Mouse (Mus musculus) liver, embryonic 12.5 days (tissue): Measurements from ENCODE around the gene Ruvbl2. TPM values are rescaled to one million over a fixed set of nuclear protein-coding genes. Genes with fewer than 3 reads are reported as not detected.
A peak's percentile ranks its signal among the peaks of the same experiment; 100 is the strongest.

ENCODE experiments used
- ATAC-seq: fragments of 200-750 bp; cut with Nextera tagmentation; 2 replicates; pipeline ENCODE4 v1.8.0; 2017; ENCODE audit warnings: moderate number of reproducible peaks, mild to moderate bottlenecking, moderate library complexity
- H3K27ac ChIP-seq: fragments of 300-500 bp; sonication (generic); 2 replicates; pipeline ENCODE4 v1.5.1; 2016; ENCODE audit warnings: mild to moderate bottlenecking
- H3K27me3 ChIP-seq: fragments of 300-500 bp; sonication (generic); replicated peaks from 2 replicates; pipeline ENCODE4 v1.6.1; 2016; ENCODE audit warnings: mild to moderate bottlenecking, moderate library complexity
- H3K36me3 ChIP-seq: fragments of 300-500 bp; sonication (generic); 2 replicates; pipeline ENCODE4 v1.6.1; 2016; ENCODE audit warnings: mild to moderate bottlenecking, moderate library complexity
- H3K4me1 ChIP-seq: fragments of 300-500 bp; sonication (generic); 2 replicates; pipeline ENCODE4 v1.6.1; 2016
- H3K4me2 ChIP-seq: fragments of 300-500 bp; sonication (generic); 2 replicates; pipeline ENCODE4 v1.6.1; 2016; ENCODE audit warnings: mild to moderate bottlenecking, moderate library complexity
- H3K4me3 ChIP-seq: fragments of 300-500 bp; sonication (generic); 2 replicates; pipeline ENCODE4 v1.5.1; 2016; ENCODE audit warnings: mild to moderate bottlenecking, moderate library complexity
- H3K9ac ChIP-seq: fragments of 300-500 bp; sonication (generic); 2 replicates; pipeline ENCODE4 v1.6.1; 2016; ENCODE audit warnings: mild to moderate bottlenecking, moderate library complexity
- H3K9me3 ChIP-seq: fragments of 300-500 bp; sonication (generic); replicated peaks from 2 replicates; pipeline ENCODE4 v1.6.1; 2016; ENCODE audit warnings: mild to moderate bottlenecking, moderate library complexity
- WGBS: fragments of 180-500 bp; shearing (Covaris S2); methylation state at CpG from one replicate; pipeline ENCODE4 v1.1.7; 2016; ENCODE audit not compliant: insufficient replicate concordance; 5-methylcytosine and 5-hydroxymethylcytosine counted together
- polyA plus RNA-seq: library from polyadenylated mRNA; unstranded; fragments of >200 nt; fragmentation: Nextera tagmentation; extraction: Ambion mirVana; gene quantifications from 2 replicates; pipeline ENCODE4 v1.2.1, GENCODE M21; 2016

The Ruvbl2 gene
- polyA plus RNA-seq, 1 experiment from 2014 or later, result 141 TPM

GRCm38 (mm10) chr7:45446589-45446988 lies 8.7 kb upstream of the Ruvbl2 start:
- no peaks in the 10 kb centered on the region for H3K27me3 ChIP-seq
- no peak overlapping the region for H3K4me3 ChIP-seq
- H3K9ac ChIP-seq, result no peak overlapping the region
- H3K27ac ChIP-seq, result no peak overlapping the region
- H3K4me2 ChIP-seq, result no peak overlapping the region
- H3K36me3 ChIP-seq, result peaks cover 13% of the 10 kb centered on the region
- H3K4me1 ChIP-seq, result peaks cover 32% of the 10 kb centered on the region
- ATAC-seq, result no peak
- H3K9me3 ChIP-seq, result no peaks in the 10 kb centered on the region

- H3K9me3 ChIP-seq, result no peaks in the 10 kb centered on the region
- no peak overlapping the region for H3K27ac ChIP-seq
- no peaks in the 10 kb centered on the region for H3K27me3 ChIP-seq
- no peak overlapping the region for H3K4me2 ChIP-seq
- peaks cover 26% of the 10 kb centered on the region for H3K36me3 ChIP-seq
- H3K4me3 ChIP-seq, result no peak overlapping the region
- 46% methylated on average over 22 of the region's 22 CpGs for WGBS
- ATAC-seq, result no peak
- H3K4me1 ChIP-seq, result peaks cover 25% of the 10 kb centered on the region
- H3K9ac ChIP-seq, result no peak overlapping the region
Measured at GRCm38 (mm10) chr7:45443526-45444420, 5.9 kb upstream of the Ruvbl2 start.

- WGBS, result 27% methylated on average over 6 of the region's 6 CpGs
- ATAC-seq, result no peak
- H3K36me3 ChIP-seq, result peaks cover 23% of the 10 kb centered on the region
Measured at GRCm38 (mm10) chr7:45437046-45437445, 850 bp downstream of the Ruvbl2 start.

GRCm38 (mm10) chr7:45436444-45436843 lies 1.5 kb downstream of the Ruvbl2 start:
- H3K36me3 ChIP-seq, result peaks cover 26% of the 10 kb centered on the region
- peaks cover 50% of the 10 kb centered on the region for H3K4me1 ChIP-seq
- H3K4me2 ChIP-seq, result no peak overlapping the region
- H3K9ac ChIP-seq, result no peak overlapping the region
- no peak overlapping the region for H3K4me3 ChIP-seq
- no peaks in the 10 kb centered on the region for H3K9me3 ChIP-seq
- no peaks in the 10 kb centered on the region for H3K27me3 ChIP-seq
- no peak for ATAC-seq
- no peak overlapping the region for H3K27ac ChIP-seq
- 81% methylated on average over 5 of the region's 5 CpGs for WGBS

More at GRCm38 (mm10) chr7:45437046-45437445, 850 bp downstream of the Ruvbl2 start:
- H3K9ac ChIP-seq, result no peak overlapping the region
- no peak overlapping the region for H3K4me2 ChIP-seq
- no peaks in the 10 kb centered on the region for H3K27me3 ChIP-seq
- no peak overlapping the region for H3K4me3 ChIP-seq
- H3K9me3 ChIP-seq, result no peaks in the 10 kb centered on the region
- peaks cover 46% of the 10 kb centered on the region for H3K4me1 ChIP-seq
- no peak overlapping the region for H3K27ac ChIP-seq

- Histone ChIP-seq H3K4me1 (peaks cover 50% of the 10 kb centered on the region), H3K27me3 (no peaks in the 10 kb centered on the region)
Measured at GRCm38 (mm10) chr7:45435038-45435437, 2.9 kb downstream of the Ruvbl2 start.

GRCm38 (mm10) chr7:45434203-45435015 lies 3.5 kb downstream of the Ruvbl2 start, which contains the start of gene Gys1:
TSS of gene Gys1 (plus strand) at chr7:45434844.
- peak; percentile 94 for ATAC-seq
- Histone ChIP-seq H3K4me1 (peaks cover 50% of the 10 kb centered on the region), H3K9me3 (no peaks in the 10 kb centered on the region), H3K4me2 (peak within 1 kb of the TSS; percentile 91), H3K36me3 (peaks cover 31% of the 10 kb centered on the region), H3K27me3 (no peaks in the 10 kb centered on the region), H3K4me3 (peak within 1 kb of the TSS; percentile 72), H3K27ac (peak within 1 kb of the TSS; percentile 88), H3K9ac (peak within 1 kb of the TSS; percentile 87)
- WGBS, result under 1% methylated on average over 45 of the region's 45 CpGs

More at GRCm38 (mm10) chr7:45435038-45435437, 2.9 kb downstream of the Ruvbl2 start:
- Histone ChIP-seq H3K4me2 (peak overlapping the region; percentile 91), H3K4me3 (peak overlapping the region; percentile 72), H3K27ac (peak overlapping the region; percentile 64), H3K9me3 (no peaks in the 10 kb centered on the region), H3K36me3 (peaks cover 29% of the 10 kb centered on the region), H3K9ac (peak overlapping the region; percentile 75)
- WGBS, result 8% methylated on average over 16 of the region's 16 CpGs
- no peak for ATAC-seq

- Histone ChIP-seq H3K9me3 (no peaks in the 10 kb centered on the region), H3K27me3 (no peaks in the 10 kb centered on the region), H3K9ac (peak overlapping the region; percentile 87), H3K4me2 (peak overlapping the region; percentile 91), H3K36me3 (peaks cover 37% of the 10 kb centered on the region), H3K27ac (peak overlapping the region; percentile 88), H3K4me1 (peaks cover 50% of the 10 kb centered on the region), H3K4me3 (peak overlapping the region; percentile 72)
- 0% methylated on average over 7 of the region's 7 CpGs for WGBS
- no peak for ATAC-seq
Measured at GRCm38 (mm10) chr7:45433835-45434202, 4.1 kb downstream of the Ruvbl2 start.

- H3K36me3 ChIP-seq, result peaks cover 100% of the 10 kb centered on the region
Measured at GRCm38 (mm10) chr7:45426556-45426955, 11.3 kb downstream of the Ruvbl2 start.

GRCm38 (mm10) chr7:45421194-45421593 lies 16.7 kb downstream of the Ruvbl2 start:
- Histone ChIP-seq H3K9me3 (no peaks in the 10 kb centered on the region), H3K36me3 (peaks cover 56% of the 10 kb centered on the region), H3K4me3 (no peak overlapping the region), H3K4me2 (no peak overlapping the region), H3K9ac (no peak overlapping the region), H3K27ac (no peak overlapping the region), H3K27me3 (peaks cover 60% of the 10 kb centered on the region), H3K4me1 (0 out of 2 replicates have a peak, but pooled peaks cover 3% of the 10 kb centered on the region)
- 83% methylated on average over 14 of the region's 14 CpGs for WGBS
- ATAC-seq, result no peak

More at GRCm38 (mm10) chr7:45426556-45426955, 11.3 kb downstream of the Ruvbl2 start:
- H3K4me1 ChIP-seq, result no peaks in the 10 kb centered on the region; the same call in 1 of the 2 replicates
- H3K4me2 ChIP-seq, result no peak overlapping the region
- H3K9ac ChIP-seq, result no peak overlapping the region
- H3K4me3 ChIP-seq, result no peak overlapping the region
- H3K27me3 ChIP-seq, result peaks cover 6% of the 10 kb centered on the region
- H3K27ac ChIP-seq, result no peak overlapping the region
- H3K9me3 ChIP-seq, result no peaks in the 10 kb centered on the region
- ATAC-seq, result no peak
- 86% methylated on average over 8 of the region's 8 CpGs for WGBS

GRCm38 (mm10) chr7:45420615-45420919 lies 17.3 kb downstream of the Ruvbl2 start, which contains the start of gene Lhb:
TSS of gene Lhb (plus strand) at chr7:45420820.
- no peak within 1 kb of the TSS for H3K9ac ChIP-seq
- H3K9me3 ChIP-seq, result no peaks in the 10 kb centered on the region
- H3K27ac ChIP-seq, result no peak within 1 kb of the TSS
- no peak within 1 kb of the TSS for H3K4me3 ChIP-seq
- WGBS, result 60% methylated on average over 6 of the region's 6 CpGs
- H3K27me3 ChIP-seq, result peaks cover 66% of the 10 kb centered on the region
- H3K4me2 ChIP-seq, result no peak within 1 kb of the TSS
- peaks cover 6% of the 10 kb centered on the region for H3K4me1 ChIP-seq
- ATAC-seq, result no peak
- H3K36me3 ChIP-seq, result peaks cover 50% of the 10 kb centered on the region

- Histone ChIP-seq H3K9ac (no peak overlapping the region), H3K27ac (no peak overlapping the region), H3K4me2 (no peak overlapping the region), H3K36me3 (peaks cover 44% of the 10 kb centered on the region), H3K4me3 (no peak overlapping the region), H3K9me3 (no peaks in the 10 kb centered on the region), H3K4me1 (peaks cover 11% of the 10 kb centered on the region), H3K27me3 (peaks cover 72% of the 10 kb centered on the region)
- WGBS, result 33% methylated on average over 27 of the region's 27 CpGs
- ATAC-seq, result no peak
Measured at GRCm38 (mm10) chr7:45419859-45420614, 17.9 kb downstream of the Ruvbl2 start.
